Mouse (Mus musculus): ENCODE results near the gene Ssh1. TPM values are rescaled to one million over a fixed set of nuclear protein-coding genes. Genes with fewer than 3 reads are reported as not detected.

The Ssh1 gene
- polyA plus RNA-seq, 1 experiment from 2014 or later, result 28.1 TPM

- ATAC-seq (ENCODE audit: insufficient number of reproducible peaks, low FRiP score, low TSS enrichment, low read depth), result no peak
- WGBS, result 88% methylated on average over 7 of the region's 7 CpGs
These were observed 101.7 kb downstream of the Ssh1 start for GRCm38 (mm10) chr5:113892005-113892404.

GRCm38 (mm10) chr5:113890874-113891273 lies 102.8 kb downstream of the Ssh1 start:
- H3K27ac ChIP-seq (replicated peaks; ENCODE audit: low read depth, low read length), result no peak overlapping the region
- H3K4me3 ChIP-seq (ENCODE audit: low read depth, low read length), result no peak overlapping the region
- H3K9ac ChIP-seq (ENCODE audit: low read length), result no peak overlapping the region
- ATAC-seq (ENCODE audit: insufficient number of reproducible peaks, low FRiP score, low TSS enrichment, low read depth) (no peak), DNase-seq (ENCODE audit: low spot score) (no peak)
- peaks cover 8% of the 10 kb centered on the region for H3K4me1 ChIP-seq (ENCODE audit: control insufficient read depth, insufficient read depth, low read length)
- no peak overlapping the region for H3K4me2 ChIP-seq (ENCODE audit: low read depth, severe bottlenecking)
- H3K36me3 ChIP-seq (ENCODE audit: control insufficient read depth, insufficient read depth, low read length), result no peaks in the 10 kb centered on the region
- 89% methylated on average over 18 of the region's 18 CpGs for WGBS
- H3K27me3 ChIP-seq (ENCODE audit: control insufficient read depth, insufficient read depth, low read length), result no peaks in the 10 kb centered on the region
- H3K9me3 ChIP-seq (ENCODE audit: control insufficient read depth, low read length), result no peaks in the 10 kb centered on the region

More at GRCm38 (mm10) chr5:113892005-113892404, 101.7 kb downstream of the Ssh1 start:
- peaks cover 8% of the 10 kb centered on the region for H3K4me1 ChIP-seq (ENCODE audit: control insufficient read depth, insufficient read depth, low read length)
- H3K4me2 ChIP-seq (ENCODE audit: low read depth, severe bottlenecking), result no peak overlapping the region
- no peaks in the 10 kb centered on the region for H3K9me3 ChIP-seq (ENCODE audit: control insufficient read depth, low read length)
- no peaks in the 10 kb centered on the region for H3K27me3 ChIP-seq (ENCODE audit: control insufficient read depth, insufficient read depth, low read length)
- H3K27ac ChIP-seq (replicated peaks; ENCODE audit: low read depth, low read length), result no peak overlapping the region
- no peak for DNase-seq (ENCODE audit: low spot score)
- H3K9ac ChIP-seq (ENCODE audit: low read length), result no peak overlapping the region
- no peak overlapping the region for H3K4me3 ChIP-seq (ENCODE audit: low read depth, low read length)
- no peaks in the 10 kb centered on the region for H3K36me3 ChIP-seq (ENCODE audit: control insufficient read depth, insufficient read depth, low read length)

DNA sequence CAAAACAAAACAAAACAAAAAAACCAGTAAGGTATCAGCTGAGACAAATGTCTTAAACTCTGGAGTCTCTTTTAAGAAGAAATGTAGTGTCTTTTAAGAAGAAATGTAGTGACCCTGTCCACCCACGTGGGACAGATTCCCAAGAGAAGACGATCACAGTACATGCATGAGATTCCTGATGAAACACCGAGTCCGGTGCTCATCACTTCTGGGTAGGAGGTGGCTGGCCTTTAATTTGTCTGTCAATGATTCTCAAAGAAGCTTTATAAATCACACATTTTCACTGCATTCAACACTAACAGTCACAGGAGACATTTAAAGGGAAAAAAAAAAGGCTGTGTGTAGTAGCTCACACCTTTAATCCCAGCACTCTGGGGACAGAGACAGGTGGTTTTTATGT lies 103.8 kb downstream of the Ssh1 start:
- H3K4me1 ChIP-seq (ENCODE audit: control insufficient read depth, insufficient read depth, low read length), result peaks cover 8% of the 10 kb centered on the region
- H3K9ac ChIP-seq (ENCODE audit: low read length), result no peak overlapping the region
- no peaks in the 10 kb centered on the region for H3K9me3 ChIP-seq (ENCODE audit: control insufficient read depth, low read length)
- ATAC-seq (ENCODE audit: insufficient number of reproducible peaks, low FRiP score, low TSS enrichment, low read depth) (no peak), DNase-seq (ENCODE audit: low spot score) (no peak)
- no peak overlapping the region for H3K4me3 ChIP-seq (ENCODE audit: low read depth, low read length)
- H3K27ac ChIP-seq (replicated peaks; ENCODE audit: low read depth, low read length), result no peak overlapping the region
- H3K36me3 ChIP-seq (ENCODE audit: control insufficient read depth, insufficient read depth, low read length), result no peaks in the 10 kb centered on the region
- WGBS, result 60% methylated on average over 4 of the region's 4 CpGs
- no peak overlapping the region for H3K4me2 ChIP-seq (ENCODE audit: low read depth, severe bottlenecking)
- no peaks in the 10 kb centered on the region for H3K27me3 ChIP-seq (ENCODE audit: control insufficient read depth, insufficient read depth, low read length)

GRCm38 (mm10) chr5:113889181-113889906 lies 104.3 kb downstream of the Ssh1 start:
- peaks cover 10% of the 10 kb centered on the region for H3K4me1 ChIP-seq (ENCODE audit: control insufficient read depth, insufficient read depth, low read length)
- no peaks in the 10 kb centered on the region for H3K27me3 ChIP-seq (ENCODE audit: control insufficient read depth, insufficient read depth, low read length)
- 37% methylated on average over 19 of the region's 19 CpGs for WGBS
- 0 out of 2 replicates have a peak overlapping the region, but pooled peaks have one; percentile 21 for H3K27ac ChIP-seq (replicated peaks; ENCODE audit: low read depth, low read length)
- H3K9me3 ChIP-seq (ENCODE audit: control insufficient read depth, low read length), result no peaks in the 10 kb centered on the region
- no peak overlapping the region for H3K4me3 ChIP-seq (ENCODE audit: low read depth, low read length)
- 0 out of 2 replicates have a peak overlapping the region, but pooled peaks have one; percentile 4 for H3K4me2 ChIP-seq (ENCODE audit: low read depth, severe bottlenecking)
- H3K9ac ChIP-seq (ENCODE audit: low read length), result no peak overlapping the region
- H3K36me3 ChIP-seq (ENCODE audit: control insufficient read depth, insufficient read depth, low read length), result no peaks in the 10 kb centered on the region
- DNase-seq (ENCODE audit: low spot score) (no peak), ATAC-seq (ENCODE audit: insufficient number of reproducible peaks, low FRiP score, low TSS enrichment, low read depth) (no peak)

DNA sequence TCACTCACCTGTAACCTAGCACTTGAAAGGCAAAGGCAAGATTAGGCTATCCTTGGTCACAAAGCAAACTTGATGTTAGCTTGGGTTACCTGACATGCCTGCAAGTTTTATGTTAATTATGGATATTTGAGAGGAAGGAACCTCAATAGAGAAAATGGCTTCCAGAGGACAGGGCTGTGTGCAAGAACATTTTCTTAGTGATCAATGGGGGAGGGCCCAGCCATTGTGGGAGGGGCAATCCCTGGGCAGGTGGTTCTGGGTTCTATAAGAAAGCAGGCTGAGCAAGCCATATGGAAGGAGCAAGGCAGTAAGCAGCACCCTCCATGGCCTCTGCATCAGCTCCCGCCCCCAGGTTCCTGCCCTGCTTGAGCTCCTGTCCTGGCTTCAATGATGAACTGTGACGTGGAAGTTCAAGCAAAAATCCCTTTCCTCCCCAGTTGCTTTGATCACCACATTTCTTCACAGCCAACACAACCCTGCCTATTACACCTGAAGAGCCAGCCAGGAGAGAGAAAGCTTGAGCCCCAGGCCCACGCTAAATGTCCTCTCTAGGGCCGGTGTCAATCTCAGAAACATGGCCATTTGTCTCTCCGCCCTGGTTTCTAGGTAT lies 105.4 kb downstream of the Ssh1 start:
- no peak overlapping the region for H3K4me3 ChIP-seq (ENCODE audit: low read depth, low read length)
- ATAC-seq (ENCODE audit: insufficient number of reproducible peaks, low FRiP score, low TSS enrichment, low read depth), result no peak
- 0 out of 2 replicates have a peak overlapping the region, but pooled peaks have one; percentile 21 for H3K27ac ChIP-seq (replicated peaks; ENCODE audit: low read depth, low read length)
- H3K4me1 ChIP-seq (ENCODE audit: control insufficient read depth, insufficient read depth, low read length), result peaks cover 10% of the 10 kb centered on the region
- no peaks in the 10 kb centered on the region for H3K9me3 ChIP-seq (ENCODE audit: control insufficient read depth, low read length)
- 86% methylated on average over 5 of the region's 5 CpGs for WGBS
- H3K36me3 ChIP-seq (ENCODE audit: control insufficient read depth, insufficient read depth, low read length), result no peaks in the 10 kb centered on the region
- no peak for DNase-seq (ENCODE audit: low spot score)
- H3K9ac ChIP-seq (ENCODE audit: low read length), result no peak overlapping the region
- no peaks in the 10 kb centered on the region for H3K27me3 ChIP-seq (ENCODE audit: control insufficient read depth, insufficient read depth, low read length)
- no peak overlapping the region for H3K4me2 ChIP-seq (ENCODE audit: low read depth, severe bottlenecking)

DNA sequence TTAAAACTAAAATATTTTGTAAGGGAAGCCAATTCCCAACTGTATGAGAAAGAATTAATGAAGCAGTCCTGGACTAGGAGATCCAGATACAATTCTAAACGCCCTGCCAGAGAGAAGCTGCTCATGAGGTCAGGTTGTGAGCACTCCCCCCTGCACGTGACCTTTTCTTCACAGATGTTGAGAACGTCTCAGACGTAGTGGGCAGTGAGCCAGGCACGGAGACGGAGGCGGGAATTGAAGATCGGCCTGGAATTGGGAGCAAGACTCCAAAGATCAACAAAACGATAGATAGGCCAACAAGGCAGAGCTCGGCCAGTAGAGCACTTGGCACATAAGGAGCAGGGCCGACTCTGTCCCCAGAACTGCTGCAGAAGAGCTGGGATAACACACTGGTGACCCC lies 106.6 kb downstream of the Ssh1 start:
- ATAC-seq (ENCODE audit: insufficient number of reproducible peaks, low FRiP score, low TSS enrichment, low read depth), result no peak
- Histone ChIP-seq H3K9ac (ENCODE audit: low read length) (no peak overlapping the region), H3K27me3 (ENCODE audit: control insufficient read depth, insufficient read depth, low read length) (no peaks in the 10 kb centered on the region), H3K9me3 (ENCODE audit: control insufficient read depth, low read length) (no peaks in the 10 kb centered on the region), H3K27ac (replicated peaks; ENCODE audit: low read depth, low read length) (no peak overlapping the region), H3K4me1 (ENCODE audit: control insufficient read depth, insufficient read depth, low read length) (peaks cover 13% of the 10 kb centered on the region), H3K4me3 (ENCODE audit: low read depth, low read length) (no peak overlapping the region), H3K36me3 (ENCODE audit: control insufficient read depth, insufficient read depth, low read length) (no peaks in the 10 kb centered on the region), H3K4me2 (ENCODE audit: low read depth, severe bottlenecking) (no peak overlapping the region)
- 78% methylated on average over 11 of the region's 11 CpGs for WGBS
- no peak for DNase-seq (ENCODE audit: low spot score)

Other genes with a start within 250 kb of the Ssh1 start
- 64.6 and 78.0 TPM in 2 replicates for gene Sart3, start 221.4 kb downstream of the Ssh1 start, polyA plus RNA-seq (2014; fragmentation: Nextera tagmentation; extraction: Ambion mirVana)
- 106 and 112 TPM in 2 replicates for gene Iscu, start 221.1 kb downstream of the Ssh1 start, polyA plus RNA-seq (2014; fragmentation: Nextera tagmentation; extraction: Ambion mirVana)
- gene Tmem119, start 193.4 kb downstream of the Ssh1 start, polyA plus RNA-seq (2014; fragmentation: Nextera tagmentation; extraction: Ambion mirVana), result 112 and 131 TPM in 2 replicates
- gene Selplg, start 161.2 kb downstream of the Ssh1 start, polyA plus RNA-seq (2014; fragmentation: Nextera tagmentation; extraction: Ambion mirVana), result 0.79 and 1.6 TPM in 2 replicates
- 94.9 and 107 TPM in 2 replicates for gene Coro1c, start 85.1 kb downstream of the Ssh1 start, polyA plus RNA-seq (2014; fragmentation: Nextera tagmentation; extraction: Ambion mirVana)
- gene Dao, start 9.8 kb upstream of the Ssh1 start, polyA plus RNA-seq (2014; fragmentation: Nextera tagmentation; extraction: Ambion mirVana), result not detected in 2 replicates
- 11.7 and 13.3 TPM in 2 replicates for gene Usp30, start 71.6 kb upstream of the Ssh1 start, polyA plus RNA-seq (2014; fragmentation: Nextera tagmentation; extraction: Ambion mirVana)
- 0.24 TPM in 1 of 2 replicates, not detected in the other for gene Svop, start 97.7 kb upstream of the Ssh1 start, polyA plus RNA-seq (2014; fragmentation: Nextera tagmentation; extraction: Ambion mirVana)
- 13.4 and 14.6 TPM in 2 replicates for gene Alkbh2, start 134.3 kb upstream of the Ssh1 start, polyA plus RNA-seq (2014; fragmentation: Nextera tagmentation; extraction: Ambion mirVana)
- 41.8 and 52.8 TPM in 2 replicates for gene Ung, start 136.5 kb upstream of the Ssh1 start, polyA plus RNA-seq (2014; fragmentation: Nextera tagmentation; extraction: Ambion mirVana)
- 2.1 and 4.5 TPM in 2 replicates for gene Acacb, start 152.6 kb upstream of the Ssh1 start, polyA plus RNA-seq (2014; fragmentation: Nextera tagmentation; extraction: Ambion mirVana)